Mouse (Mus musculus) E14TG2a.4 (cell line): Measurements from ENCODE around the gene Iqch.
A peak's percentile ranks its signal among the peaks of the same experiment; 100 is the strongest.

Source experiments
- H3K27me3 ChIP-seq: 2 replicates; pipeline ENCODE4 v1.6.1; 2014; ENCODE audit warnings: low read length, control low read depth; ENCODE audit not compliant: insufficient read depth
- H3K36me3 ChIP-seq: 2 replicates; pipeline ENCODE4 v1.6.1; 2014; ENCODE audit warnings: low read length, control low read depth; ENCODE audit not compliant: insufficient read depth
- H3K4me1 ChIP-seq: replicated peaks from 2 replicates; pipeline ENCODE4 v1.6.1; 2014; ENCODE audit warnings: low read depth, low read length, control low read depth
- H3K4me3 ChIP-seq: replicated peaks from 2 replicates; pipeline ENCODE4 v1.5.1; 2014; ENCODE audit warnings: mild to moderate bottlenecking, low read length
- H3K9me3 ChIP-seq: 2 replicates; pipeline ENCODE4 v1.6.1; 2014; ENCODE audit warnings: low read length, control low read depth
- CTCF ChIP-seq: conservative IDR thresholded peaks from 2 replicates; pipeline ENCODE4 v1.5.1; 2014; ENCODE audit warnings: low read length
- NANOG ChIP-seq: IDR thresholded peaks from 2 replicates; pipeline ENCODE4 v1.6.1; 2014; ENCODE audit warnings: borderline replicate concordance, low read length, mixed read lengths
- POU5F1 ChIP-seq: IDR thresholded peaks from 2 replicates; pipeline ENCODE4 v1.6.1; 2014; ENCODE audit warnings: low read length, borderline replicate concordance

Gene Iqch

GRCm38 (mm10) chr9:63430652-63431051, 171.6 kb downstream of the Iqch start:
- no peaks in the 10 kb centered on the region for H3K4me1 ChIP-seq
- TF ChIP-seq CTCF (no peak), NANOG (no peak), POU5F1 (no peak)
- no peaks in the 10 kb centered on the region for H3K27me3 ChIP-seq
- no peaks in the 10 kb centered on the region for H3K36me3 ChIP-seq
- H3K9me3 ChIP-seq: no peaks in the 10 kb centered on the region
- no peak overlapping the region for H3K4me3 ChIP-seq

GRCm38 (mm10) chr9:63421096-63421736, 181.1 kb downstream of the Iqch start:
- Histone ChIP-seq H3K4me3 (no peak overlapping the region), H3K27me3 (no peaks in the 10 kb centered on the region), H3K4me1 (peaks cover 22% of the 10 kb centered on the region), H3K9me3 (no peaks in the 10 kb centered on the region), H3K36me3 (no peaks in the 10 kb centered on the region)
- TF ChIP-seq CTCF (no peak), POU5F1 (no peak), NANOG (no peak)

- Histone ChIP-seq H3K36me3 (no peaks in the 10 kb centered on the region), H3K27me3 (no peaks in the 10 kb centered on the region), H3K9me3 (no peaks in the 10 kb centered on the region), H3K4me1 (peaks cover 22% of the 10 kb centered on the region), H3K4me3 (no peak overlapping the region)
- no peak for TF ChIP-seq CTCF
- no peak for TF ChIP-seq POU5F1
- TF ChIP-seq NANOG: peak; percentile 42; the same call in 1 of the 2 replicates
Measured at GRCm38 (mm10) chr9:63420396-63420795, 181.9 kb downstream of the Iqch start.

GRCm38 (mm10) chr9:63400176-63400575, 202.1 kb downstream of the Iqch start:
- no peaks in the 10 kb centered on the region for H3K36me3 ChIP-seq
- H3K4me3 ChIP-seq: no peak overlapping the region

GRCm38 (mm10) chr9:63399463-63399815, 202.9 kb downstream of the Iqch start:
- Histone ChIP-seq H3K27me3 (peaks cover 10% of the 10 kb centered on the region), H3K9me3 (no peaks in the 10 kb centered on the region), H3K4me3 (peak overlapping the region; percentile 94), H3K4me1 (peaks cover 7% of the 10 kb centered on the region), H3K36me3 (no peaks in the 10 kb centered on the region)
- TF ChIP-seq POU5F1 (no peak), NANOG (no peak), CTCF (no peak)

More at GRCm38 (mm10) chr9:63400176-63400575, 202.1 kb downstream of the Iqch start:
- Histone ChIP-seq H3K4me1 (peaks cover 7% of the 10 kb centered on the region), H3K9me3 (no peaks in the 10 kb centered on the region), H3K27me3 (peaks cover 10% of the 10 kb centered on the region)
- TF ChIP-seq CTCF (no peak), NANOG (no peak), POU5F1 (no peak)

GRCm38 (mm10) chr9:63398611-63399462, 203.5 kb downstream of the Iqch start, which contains the start of gene 2300009A05Rik:
TSS of gene 2300009A05Rik (minus strand) at chr9:63399246.
- peaks cover 7% of the 10 kb centered on the region for H3K4me1 ChIP-seq
- H3K4me3 ChIP-seq: peak within 1 kb of the TSS; percentile 94
- no peaks in the 10 kb centered on the region for H3K36me3 ChIP-seq
- TF ChIP-seq POU5F1: no peak
- no peak for TF ChIP-seq NANOG
- TF ChIP-seq CTCF: no peak
- H3K9me3 ChIP-seq: no peaks in the 10 kb centered on the region
- H3K27me3 ChIP-seq: peaks cover 10% of the 10 kb centered on the region

GRCm38 (mm10) chr9:63395612-63396011, 206.7 kb downstream of the Iqch start:
- peaks cover 7% of the 10 kb centered on the region for H3K4me1 ChIP-seq
- TF ChIP-seq CTCF: no peak
- no peak for TF ChIP-seq NANOG
- TF ChIP-seq POU5F1: no peak
- H3K9me3 ChIP-seq: no peaks in the 10 kb centered on the region
- H3K4me3 ChIP-seq: no peak overlapping the region
- peaks cover 10% of the 10 kb centered on the region for H3K27me3 ChIP-seq
- H3K36me3 ChIP-seq: no peaks in the 10 kb centered on the region

GRCm38 (mm10) chr9:63391307-63391706, 211.0 kb downstream of the Iqch start:
- Histone ChIP-seq H3K27me3 (no peaks in the 10 kb centered on the region), H3K4me1 (no peaks in the 10 kb centered on the region), H3K36me3 (no peaks in the 10 kb centered on the region), H3K4me3 (no peak overlapping the region), H3K9me3 (no peaks in the 10 kb centered on the region)
- no peak for TF ChIP-seq CTCF
- no peak for TF ChIP-seq NANOG
- TF ChIP-seq POU5F1: no peak
